In the genomic region with DNA sequence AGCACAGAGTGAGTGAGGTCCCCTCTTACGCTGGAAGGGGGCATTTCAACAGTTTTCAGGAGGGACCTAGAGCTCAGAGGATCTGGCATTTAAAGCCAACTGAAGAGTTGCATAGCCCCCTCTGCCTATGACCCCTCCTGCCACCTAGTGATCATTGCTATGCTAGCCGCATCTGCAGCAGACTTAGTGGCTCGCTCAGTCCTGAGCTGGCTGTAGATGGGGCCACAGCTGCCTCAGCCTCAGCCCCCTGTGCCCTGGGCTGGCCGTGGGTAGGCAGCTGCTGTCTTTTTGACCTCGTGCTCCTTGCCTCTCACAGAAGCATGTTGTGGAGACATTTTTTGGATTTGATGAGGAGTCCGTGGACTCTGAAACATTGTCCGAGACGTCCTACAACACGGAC, we compare ENCODE assay signal across 16 mouse cellular contexts. TPM values are rescaled to one million over a fixed set of nuclear protein-coding genes. Genes with fewer than 3 reads are reported as not detected.
DNase-seq lines count a peak whose midpoint lies in the region; ATAC-seq lines count a peak whose summit lies in the region.
"Had no signal": no experiment of that assay in that cellular context is flagged by ENCODE, and none has a peak within 500 bp of the region (broad histone marks: within the 10 kb centered on the region; RNA-seq: fewer than 3 reads in every experiment).

No protein-coding gene starts in this region.

- H3K9ac ChIP-seq in forebrain, embryonic 14.5 days (ENCODE audit: low read length), result no peak overlapping the region
- H3K9ac ChIP-seq in forebrain, embryonic 13.5 days, result no peak overlapping the region
- 0 out of 2 replicates have a peak overlapping the region, but pooled peaks have one; percentile 10 for H3K9ac ChIP-seq in midbrain, embryonic 13.5 days (replicated peaks)
- H3K9ac ChIP-seq in kidney, embryonic 16.5 days (replicated peaks; ENCODE audit: low read length), result no peak overlapping the region
- H3K9ac ChIP-seq: heart, embryonic 12.5 days; liver, embryonic 13.5 days; neural tube, embryonic 13.5 days had no signal

- peak; percentile 22 for DNase-seq in forebrain, embryonic 14.5 days (ENCODE audit: low spot score)
- no peak for DNase-seq in midbrain, embryonic 10.5 days (ENCODE audit: low spot score)
- peak; percentile 31 for DNase-seq in embryo, embryonic 11 days
- peak; percentile 52 for DNase-seq in retina, embryonic 14.5 days (ENCODE audit: low spot score)
- no peak for DNase-seq in testis, postnatal 14 days (ENCODE audit: low spot score)
- DNase-seq: B cell, adult 2 months; cerebellum, postnatal 14 days; gastrocnemius, postnatal 10 days; kidney, postnatal 10 days; liver, embryonic 13.5 days; right cerebral cortex, postnatal 14 days had no signal

- H3K4me1 ChIP-seq in forebrain, embryonic 14.5 days (ENCODE audit: control insufficient read depth, insufficient read depth, low read length), result no peaks in the 10 kb centered on the region
- peaks cover 4% of the 10 kb centered on the region; the same call in 1 of the 2 replicates for H3K4me1 ChIP-seq in forebrain, embryonic 13.5 days
- peaks cover 7% of the 10 kb centered on the region; the same call in 1 of the 2 replicates for H3K4me1 ChIP-seq in midbrain, embryonic 13.5 days (replicated peaks)
- no peaks in the 10 kb centered on the region for H3K4me1 ChIP-seq in midbrain, embryonic 10.5 days
- no peaks in the 10 kb centered on the region for H3K4me1 ChIP-seq in kidney, embryonic 16.5 days (ENCODE audit: insufficient read depth, low read length)
- H3K4me1 ChIP-seq: heart, embryonic 12.5 days; liver, embryonic 13.5 days had no signal

- H3K4me2 ChIP-seq in forebrain, embryonic 14.5 days (ENCODE audit: low read length), result no peak overlapping the region
- no peak overlapping the region for H3K4me2 ChIP-seq in forebrain, embryonic 13.5 days
- no peak overlapping the region for H3K4me2 ChIP-seq in midbrain, embryonic 13.5 days (replicated peaks)
- H3K4me2 ChIP-seq in kidney, embryonic 16.5 days (replicated peaks; ENCODE audit: low read depth, low read length), result no peak overlapping the region
- H3K4me2 ChIP-seq: heart, embryonic 12.5 days; liver, embryonic 13.5 days; neural tube, embryonic 13.5 days had no signal

- H3K9me3 ChIP-seq in forebrain, embryonic 14.5 days (replicated peaks; ENCODE audit: control insufficient read depth, low read length), result no peaks in the 10 kb centered on the region
- H3K9me3 ChIP-seq in forebrain, embryonic 13.5 days (replicated peaks), result no peaks in the 10 kb centered on the region
- H3K9me3 ChIP-seq in midbrain, embryonic 13.5 days, result no peaks in the 10 kb centered on the region
- H3K9me3 ChIP-seq in midbrain, embryonic 10.5 days (replicated peaks), result no peaks in the 10 kb centered on the region
- no peaks in the 10 kb centered on the region for H3K9me3 ChIP-seq in kidney, embryonic 16.5 days (ENCODE audit: low read length)
- H3K9me3 ChIP-seq: heart, embryonic 12.5 days; liver, embryonic 13.5 days; neural tube, embryonic 13.5 days had no signal

- H3K36me3 ChIP-seq in forebrain, embryonic 14.5 days (ENCODE audit: control insufficient read depth, insufficient read depth, low read length), result 0 out of 2 replicates have a peak, but pooled peaks cover 4% of the 10 kb centered on the region
- 0 out of 2 replicates have a peak, but pooled peaks cover 3% of the 10 kb centered on the region for H3K36me3 ChIP-seq in forebrain, embryonic 13.5 days (ENCODE audit: poor library complexity, severe bottlenecking)
- no peaks in the 10 kb centered on the region for H3K36me3 ChIP-seq in midbrain, embryonic 13.5 days
- H3K36me3 ChIP-seq in midbrain, embryonic 10.5 days, result no peaks in the 10 kb centered on the region
- no peaks in the 10 kb centered on the region for H3K36me3 ChIP-seq in kidney, embryonic 16.5 days (ENCODE audit: insufficient read depth, low read length)
- H3K36me3 ChIP-seq: heart, embryonic 12.5 days; liver, embryonic 13.5 days; neural tube, embryonic 13.5 days had no signal

- WGBS in forebrain, embryonic 14.5 days, result 60% methylated on average over 9 of the region's 9 CpGs
- WGBS in forebrain, embryonic 13.5 days, result 63% methylated on average over 9 of the region's 9 CpGs
- 55% methylated on average over 9 of the region's 9 CpGs for WGBS in midbrain, embryonic 13.5 days
- 57% methylated on average over 9 of the region's 9 CpGs for WGBS in midbrain, embryonic 10.5 days
- 59% methylated on average over 9 of the region's 9 CpGs for WGBS in kidney, embryonic 16.5 days

- no peak overlapping the region for H3K27ac ChIP-seq in forebrain, embryonic 14.5 days (ENCODE audit: low read depth, low read length)
- no peak overlapping the region for H3K27ac ChIP-seq in forebrain, embryonic 13.5 days
- no peak overlapping the region for H3K27ac ChIP-seq in midbrain, embryonic 13.5 days
- no peak overlapping the region for H3K27ac ChIP-seq in midbrain, embryonic 10.5 days (replicated peaks)
- no peak overlapping the region for H3K27ac ChIP-seq in kidney, embryonic 16.5 days (ENCODE audit: low read length)
- H3K27ac ChIP-seq: liver, embryonic 13.5 days; neural tube, embryonic 13.5 days had no signal

- ATAC-seq in forebrain, embryonic 14.5 days, result no peak
- no peak for ATAC-seq in forebrain, embryonic 13.5 days
- ATAC-seq in midbrain, embryonic 13.5 days, result peak; percentile 51
- no peak for ATAC-seq in kidney, embryonic 16.5 days (ENCODE audit: low FRiP score, low TSS enrichment)

- no peaks in the 10 kb centered on the region for H3K27me3 ChIP-seq in forebrain, embryonic 14.5 days (replicated peaks; ENCODE audit: control insufficient read depth, insufficient read depth, low read length)
- H3K27me3 ChIP-seq in forebrain, embryonic 13.5 days, result no peaks in the 10 kb centered on the region
- no peaks in the 10 kb centered on the region for H3K27me3 ChIP-seq in midbrain, embryonic 13.5 days
- no peaks in the 10 kb centered on the region for H3K27me3 ChIP-seq in midbrain, embryonic 10.5 days (ENCODE audit: low read depth, poor library complexity, severe bottlenecking)
- H3K27me3 ChIP-seq in kidney, embryonic 16.5 days (ENCODE audit: insufficient read depth, low read length), result no peaks in the 10 kb centered on the region
- H3K27me3 ChIP-seq: liver, embryonic 13.5 days; neural tube, embryonic 13.5 days had no signal

- no peak overlapping the region for H3K4me3 ChIP-seq in forebrain, embryonic 14.5 days (ENCODE audit: low read depth, low read length)
- H3K4me3 ChIP-seq in forebrain, embryonic 13.5 days, result no peak overlapping the region
- no peak overlapping the region for H3K4me3 ChIP-seq in midbrain, embryonic 13.5 days (replicated peaks)
- H3K4me3 ChIP-seq in midbrain, embryonic 10.5 days, result no peak overlapping the region
- H3K4me3 ChIP-seq in kidney, embryonic 16.5 days (ENCODE audit: low read length), result no peak overlapping the region
- H3K4me3 ChIP-seq: heart, embryonic 12.5 days; liver, embryonic 13.5 days; neural tube, embryonic 13.5 days had no signal

RNA-seq across cellular contexts. Expression of a gene that starts 32.0 kb away (rescaled TPM):
- polyA plus RNA-seq in forebrain, embryonic 14.5 days (2014; fragmentation: Nextera tagmentation; extraction: Ambion mirVana), result 1.1 and 1.5 TPM in 2 replicates
- 0.40 and 0.68 TPM in 2 replicates for polyA plus RNA-seq in forebrain, embryonic 13.5 days (2015; fragmentation: Nextera tagmentation; extraction: Ambion mirVana)
- 1.1 and 1.3 TPM in 2 replicates for polyA plus RNA-seq in midbrain, embryonic 13.5 days (2015; fragmentation: Nextera tagmentation; extraction: Ambion mirVana)
- 0.01 and 0.05 TPM in 2 replicates for polyA plus RNA-seq in midbrain, embryonic 10.5 days (2016; fragmentation: Nextera tagmentation; extraction: Ambion mirVana)
- not detected in 2 replicates for polyA plus RNA-seq in kidney, embryonic 16.5 days (2015; fragmentation: Nextera tagmentation; extraction: Ambion mirVana)
- polyA plus RNA-seq: heart, embryonic 12.5 days; liver, embryonic 13.5 days had no signal

Comparison
In these comparisons a context has a peak if more than half of its experiments do, and no peak if none do; other contexts are left out.
1. DNase-seq: peak in forebrain, embryonic 14.5 days (single experiment), embryo, embryonic 11 days (single experiment) and retina, embryonic 14.5 days (single experiment); none in midbrain, embryonic 10.5 days (single experiment) and testis, postnatal 14 days (single experiment).